In genomic region chr7:131881876-131882615, GRCm38 (mm10) we compare ENCODE assay signal across 9 mouse cellular contexts.
DNase-seq lines count a peak whose midpoint lies in the region; ATAC-seq and TF ChIP-seq lines count a peak whose summit lies in the region.
"Had no signal": no experiment of that assay in that cellular context is flagged by ENCODE, and none has a peak within 500 bp of the region (broad histone marks: within the 10 kb centered on the region; RNA-seq: fewer than 3 reads in every experiment).

No protein-coding gene starts in this region.

- peak; percentile 76 for TF ChIP-seq CTCF in E14TG2a.4 (conservative IDR thresholded peaks at IDR 0.05; ENCODE audit: low read length)
- TF ChIP-seq CTCF in layer of hippocampus, adult 2 months (conservative IDR thresholded peaks at IDR 0.05), result peak; percentile 95
- peak; percentile 97 for TF ChIP-seq CTCF in lung, postnatal 0 days (IDR thresholded peaks at IDR 0.05)

- H3K4me3 ChIP-seq in E14TG2a.4 (replicated peaks; ENCODE audit: low read length), result no peak overlapping the region
- H3K4me3 ChIP-seq in layer of hippocampus, adult 2 months, result no peak overlapping the region
- no peak overlapping the region for H3K4me3 ChIP-seq in lung, postnatal 0 days (ENCODE audit: low read depth, low read length)
- H3K4me3 ChIP-seq: liver, embryonic 15.5 days had no signal

- WGBS in lung, postnatal 0 days, result 36% methylated on average over 5 of the region's 5 CpGs

- H3K9ac ChIP-seq in lung, postnatal 0 days (replicated peaks; ENCODE audit: low read depth), result no peak overlapping the region
- H3K9ac ChIP-seq: liver, embryonic 15.5 days had no signal

- no peaks in the 10 kb centered on the region for H3K4me1 ChIP-seq in E14TG2a.4 (replicated peaks; ENCODE audit: low read depth, low read length)
- peaks cover 6% of the 10 kb centered on the region; the same call in 1 of the 2 replicates for H3K4me1 ChIP-seq in lung, postnatal 0 days (ENCODE audit: insufficient read depth, low read depth, low read length)
- H3K4me1 ChIP-seq: liver, embryonic 15.5 days had no signal

- no peaks in the 10 kb centered on the region for H3K36me3 ChIP-seq in E14TG2a.4 (ENCODE audit: insufficient read depth, low read length)
- H3K36me3 ChIP-seq in lung, postnatal 0 days (ENCODE audit: insufficient read depth, low read length), result no peaks in the 10 kb centered on the region
- H3K36me3 ChIP-seq: liver, embryonic 15.5 days had no signal

- no peak overlapping the region for H3K4me2 ChIP-seq in lung, postnatal 0 days (replicated peaks; ENCODE audit: low read depth, low read length)
- H3K4me2 ChIP-seq: liver, embryonic 15.5 days had no signal

- DNase-seq in adrenal gland, adult 2 months, result peak; percentile 73
- DNase-seq in embryo, embryonic 10 days (ENCODE audit: low spot score), result peak; percentile 76
- peak; percentile 41 to 88 for DNase-seq in layer of hippocampus, adult 2 months (ENCODE audit: low spot score in 2 of 2)
- DNase-seq in lung, postnatal 0 days (ENCODE audit: low spot score), result peak; percentile 62
- DNase-seq in right cerebral cortex, adult 2 months (ENCODE audit: low spot score in 2 of 2), result peak; percentile 77 to 83
- peak; percentile 38 for DNase-seq in urinary bladder, postnatal 10 days (ENCODE audit: low spot score)

- H3K27ac ChIP-seq in layer of hippocampus, adult 2 months, result no peak overlapping the region
- H3K27ac ChIP-seq in lung, postnatal 0 days (ENCODE audit: low read length), result no peak overlapping the region
- H3K27ac ChIP-seq: liver, embryonic 15.5 days had no signal

- H3K27me3 ChIP-seq in E14TG2a.4 (ENCODE audit: insufficient read depth, low read length), result peaks cover 7% of the 10 kb centered on the region
- no peaks in the 10 kb centered on the region for H3K27me3 ChIP-seq in lung, postnatal 0 days (replicated peaks; ENCODE audit: insufficient read depth, low read length)
- H3K27me3 ChIP-seq: liver, embryonic 15.5 days had no signal

- no peak for TF ChIP-seq EP300 in lung, postnatal 0 days (IDR thresholded peaks at IDR 0.05)

- no peaks in the 10 kb centered on the region for H3K9me3 ChIP-seq in E14TG2a.4 (ENCODE audit: low read length)
- H3K9me3 ChIP-seq in lung, postnatal 0 days (ENCODE audit: low read length), result no peaks in the 10 kb centered on the region
- H3K9me3 ChIP-seq: liver, embryonic 15.5 days had no signal

- ATAC-seq in granulocyte monocyte progenitor cell, adult 5-6 weeks (replicated peaks; ENCODE audit: poor library complexity, severe bottlenecking), result peak; percentile 81
- peak; percentile 56 for ATAC-seq in lung, postnatal 0 days
